25 mouse cellular contexts compared by ENCODE assay signal in the genomic region with DNA sequence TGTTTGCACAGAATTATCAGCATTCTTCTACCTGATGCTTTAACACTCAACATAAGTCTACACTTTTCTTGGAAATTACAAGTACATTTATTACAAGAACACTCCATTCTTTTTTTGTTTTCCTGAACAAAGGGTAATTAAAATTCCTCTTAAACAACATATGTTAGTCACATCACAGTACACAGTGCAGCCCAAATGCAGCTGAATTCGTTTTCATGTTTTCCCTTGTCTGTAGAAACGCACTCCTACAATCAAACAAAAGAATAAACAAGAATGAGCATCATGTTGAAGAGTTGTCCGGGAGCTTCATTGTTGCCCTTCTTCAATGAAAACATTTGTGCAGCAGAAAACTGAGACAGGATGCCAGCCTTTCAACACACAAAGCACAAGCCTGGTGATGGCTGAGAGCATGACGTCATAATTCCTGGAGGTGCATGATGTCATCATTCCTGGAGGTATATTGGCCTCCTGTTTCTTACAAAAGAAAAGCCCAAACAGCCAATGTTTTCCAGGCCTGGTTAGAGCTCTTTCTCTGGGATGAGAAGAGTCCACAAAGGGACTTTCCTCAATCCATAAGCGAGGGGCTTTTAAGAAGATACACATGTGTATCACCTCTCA.
DNase-seq lines count a peak whose midpoint lies in the region; ATAC-seq lines count a peak whose summit lies in the region.
"Had no signal": no experiment of that assay in that cellular context is flagged by ENCODE, and none has a peak within 500 bp of the region (broad histone marks: within the 10 kb centered on the region; RNA-seq: fewer than 3 reads in every experiment).

No protein-coding gene starts in this region.

- no peak overlapping the region for H3K9ac ChIP-seq in hindbrain, embryonic 16.5 days (ENCODE audit: low read depth, low read length)
- no peak overlapping the region for H3K9ac ChIP-seq in hindbrain, embryonic 14.5 days
- H3K9ac ChIP-seq in forebrain, embryonic 15.5 days (replicated peaks), result no peak overlapping the region
- H3K9ac ChIP-seq: embryonic facial prominence, embryonic 15.5 days; hindbrain, embryonic 13.5 days; kidney, embryonic 15.5 days; limb, embryonic 15.5 days; liver, embryonic 13.5 days; neural tube, embryonic 12.5 days had no signal

- H3K4me2 ChIP-seq in hindbrain, embryonic 16.5 days (ENCODE audit: low read length), result no peak overlapping the region
- no peak overlapping the region for H3K4me2 ChIP-seq in hindbrain, embryonic 14.5 days (replicated peaks)
- no peak overlapping the region for H3K4me2 ChIP-seq in forebrain, embryonic 15.5 days (replicated peaks)
- H3K4me2 ChIP-seq: embryonic facial prominence, embryonic 15.5 days; hindbrain, embryonic 13.5 days; kidney, embryonic 15.5 days; limb, embryonic 15.5 days; liver, embryonic 13.5 days; neural tube, embryonic 12.5 days had no signal

- H3K27me3 ChIP-seq in hindbrain, embryonic 16.5 days (replicated peaks; ENCODE audit: control insufficient read depth, insufficient read depth, low read length), result no peaks in the 10 kb centered on the region
- no peaks in the 10 kb centered on the region for H3K27me3 ChIP-seq in hindbrain, embryonic 14.5 days (ENCODE audit: control insufficient read depth, insufficient read depth, low read length)
- H3K27me3 ChIP-seq in forebrain, embryonic 15.5 days, result no peaks in the 10 kb centered on the region
- H3K27me3 ChIP-seq: embryonic facial prominence, embryonic 15.5 days; hindbrain, embryonic 13.5 days; kidney, embryonic 15.5 days; limb, embryonic 15.5 days; liver, embryonic 13.5 days; neural tube, embryonic 12.5 days had no signal

- ATAC-seq in hindbrain, embryonic 16.5 days, result 0 out of 2 replicates have a peak, but pooled peaks have one; percentile 8
- no peak for ATAC-seq in hindbrain, embryonic 14.5 days (ENCODE audit: low FRiP score)
- 0 out of 2 replicates have a peak, but pooled peaks have one; percentile 44 for ATAC-seq in forebrain, embryonic 15.5 days (replicated peaks)
- ATAC-seq: lung, postnatal 0 days; midbrain, embryonic 16.5 days had no signal

- no peaks in the 10 kb centered on the region for H3K9me3 ChIP-seq in hindbrain, embryonic 16.5 days (ENCODE audit: control insufficient read depth, low read length)
- H3K9me3 ChIP-seq in hindbrain, embryonic 14.5 days (ENCODE audit: control insufficient read depth, low read length), result no peaks in the 10 kb centered on the region
- no peaks in the 10 kb centered on the region for H3K9me3 ChIP-seq in forebrain, embryonic 15.5 days
- H3K9me3 ChIP-seq: embryonic facial prominence, embryonic 10.5 days; embryonic facial prominence, embryonic 15.5 days; hindbrain, embryonic 13.5 days; kidney, embryonic 15.5 days; limb, embryonic 15.5 days; liver, embryonic 13.5 days; neural tube, embryonic 12.5 days had no signal

- no peak overlapping the region for H3K4me3 ChIP-seq in hindbrain, embryonic 16.5 days (ENCODE audit: low read length)
- H3K4me3 ChIP-seq in hindbrain, embryonic 14.5 days (replicated peaks; ENCODE audit: low read length), result no peak overlapping the region
- H3K4me3 ChIP-seq in forebrain, embryonic 15.5 days, result no peak overlapping the region
- H3K4me3 ChIP-seq: embryonic facial prominence, embryonic 10.5 days; embryonic facial prominence, embryonic 15.5 days; hindbrain, embryonic 13.5 days; kidney, embryonic 15.5 days; limb, embryonic 15.5 days; liver, embryonic 13.5 days; myocyte; neural tube, embryonic 12.5 days had no signal

- no peak for DNase-seq in hindbrain, embryonic 14.5 days (ENCODE audit: low spot score)
- DNase-seq in retina, postnatal 1 day, result peak; percentile 26
- DNase-seq in retina, embryonic 14.5 days (ENCODE audit: low spot score), result no peak
- no peak for DNase-seq in gastrocnemius, postnatal 10 days
- DNase-seq in B cell, adult 2 months, result no peak
- DNase-seq: adrenal gland, postnatal 25 days; cerebellum, adult 8-10 months; cerebellum, postnatal 25 days; gastrocnemius, postnatal 14 days; kidney, adult 18-20 months; kidney, postnatal 25 days; liver, embryonic 13.5 days; lung, adult 18-20 months had no signal

- WGBS in hindbrain, embryonic 16.5 days, result 45% methylated on average over 5 of the region's 5 CpGs
- WGBS in hindbrain, embryonic 14.5 days, result 59% methylated on average over 5 of the region's 5 CpGs
- WGBS in forebrain, embryonic 15.5 days, result 24% methylated on average over 5 of the region's 5 CpGs

- no peak overlapping the region for H3K27ac ChIP-seq in hindbrain, embryonic 16.5 days (ENCODE audit: low read depth, low read length)
- H3K27ac ChIP-seq in hindbrain, embryonic 14.5 days, result no peak overlapping the region
- no peak overlapping the region for H3K27ac ChIP-seq in forebrain, embryonic 15.5 days (replicated peaks)
- H3K27ac ChIP-seq: embryonic facial prominence, embryonic 10.5 days; embryonic facial prominence, embryonic 15.5 days; hindbrain, embryonic 13.5 days; kidney, embryonic 15.5 days; limb, embryonic 15.5 days; liver, embryonic 13.5 days; macrophage; neural tube, embryonic 12.5 days had no signal

- H3K4me1 ChIP-seq in hindbrain, embryonic 16.5 days (ENCODE audit: control insufficient read depth, insufficient read depth, low read depth, low read length), result no peaks in the 10 kb centered on the region
- no peaks in the 10 kb centered on the region for H3K4me1 ChIP-seq in hindbrain, embryonic 14.5 days (replicated peaks; ENCODE audit: control insufficient read depth, insufficient read depth, low read length)
- H3K4me1 ChIP-seq in forebrain, embryonic 15.5 days, result no peaks in the 10 kb centered on the region
- H3K4me1 ChIP-seq: embryonic facial prominence, embryonic 10.5 days; embryonic facial prominence, embryonic 15.5 days; kidney, embryonic 15.5 days; limb, embryonic 15.5 days; liver, embryonic 13.5 days; neural tube, embryonic 12.5 days had no signal

- no peaks in the 10 kb centered on the region for H3K36me3 ChIP-seq in hindbrain, embryonic 16.5 days (ENCODE audit: control insufficient read depth, insufficient read depth, low read length)
- H3K36me3 ChIP-seq in hindbrain, embryonic 14.5 days (replicated peaks; ENCODE audit: control insufficient read depth, insufficient read depth), result no peaks in the 10 kb centered on the region
- no peaks in the 10 kb centered on the region for H3K36me3 ChIP-seq in forebrain, embryonic 15.5 days
- H3K36me3 ChIP-seq: embryonic facial prominence, embryonic 10.5 days; embryonic facial prominence, embryonic 15.5 days; hindbrain, embryonic 13.5 days; kidney, embryonic 15.5 days; limb, embryonic 15.5 days; liver, embryonic 13.5 days; neural tube, embryonic 12.5 days had no signal
